Mouse (Mus musculus): ENCODE data around the gene Anapc13. TPM values are rescaled to one million over a fixed set of nuclear protein-coding genes. Genes with fewer than 3 reads are reported as not detected.

Anapc13 gene
- polyA plus RNA-seq (2012; rRNA removed), result 206 and 215 TPM in 2 replicates

DNA sequence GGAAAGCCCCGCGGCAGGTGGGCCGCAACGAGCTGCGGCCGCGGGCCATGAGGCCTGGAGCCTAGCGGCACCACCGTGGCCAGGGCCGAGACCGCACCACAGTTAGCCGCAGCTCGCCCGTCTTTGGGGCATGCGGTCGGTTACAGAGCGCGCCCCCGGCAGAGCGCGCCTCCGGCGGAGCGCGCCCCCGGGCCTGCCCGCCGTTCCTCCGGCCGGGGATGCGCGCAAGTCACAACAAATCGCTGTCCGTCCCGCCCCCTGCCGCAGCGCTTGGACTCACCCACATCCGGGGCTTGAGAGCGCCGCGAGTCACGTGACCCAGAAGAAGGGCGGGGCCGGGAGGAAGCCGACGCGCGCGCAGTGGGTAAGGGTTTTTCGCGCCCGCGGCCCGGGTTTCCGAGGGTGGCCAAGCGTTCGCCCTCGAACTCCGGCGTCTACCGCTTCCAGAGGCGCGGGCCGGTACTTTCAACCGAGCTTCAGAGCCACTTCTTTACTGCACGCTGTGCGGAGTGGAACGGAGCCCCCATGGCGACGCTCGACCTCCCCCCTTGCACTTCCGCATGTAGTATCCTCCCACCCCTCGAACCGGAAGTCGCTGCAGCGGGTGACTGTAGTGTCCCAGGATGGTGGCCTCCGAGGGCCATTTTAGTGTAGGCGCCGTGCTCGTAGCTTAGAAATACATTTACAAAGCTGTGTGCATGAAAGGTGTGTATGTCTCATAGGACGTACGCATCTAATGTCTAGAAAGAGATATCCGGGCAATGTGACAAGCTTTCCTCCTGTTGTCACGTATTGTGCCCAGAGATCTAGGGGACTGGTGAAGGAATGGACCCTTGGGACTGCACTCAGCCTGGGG, at the start of gene Anapc13, which contains the start of gene Cep63:
Gene Anapc13 (plus strand): TSS at position 314 of the 856 bp plus-strand sequence.
Gene Cep63 (minus strand): TSS at position 552 of the 856 bp plus-strand sequence.
- peak; percentile 98 for DNase-seq (ENCODE audit: low spot score)

DNA sequence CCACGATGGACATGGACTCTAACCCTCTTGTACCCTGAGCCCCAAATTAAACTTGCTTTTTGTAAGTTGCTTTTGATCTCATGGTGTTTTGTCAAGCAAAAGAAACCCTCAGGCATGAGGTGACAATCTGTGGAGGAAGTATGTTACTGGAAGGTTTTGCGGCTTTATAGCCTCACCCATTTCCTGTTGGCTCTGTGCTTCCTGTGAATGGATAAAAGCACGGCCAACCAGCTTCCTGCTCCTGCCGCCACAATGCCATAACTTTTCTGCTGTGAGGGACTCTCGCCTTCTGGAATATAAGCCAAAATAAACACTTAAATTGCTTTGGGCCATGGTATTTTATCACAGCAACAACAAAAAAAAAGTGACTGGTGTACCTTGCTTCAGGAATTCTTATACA, 48.6 kb upstream of the Anapc13 start:
- no peak for DNase-seq (ENCODE audit: low spot score)

DNA sequence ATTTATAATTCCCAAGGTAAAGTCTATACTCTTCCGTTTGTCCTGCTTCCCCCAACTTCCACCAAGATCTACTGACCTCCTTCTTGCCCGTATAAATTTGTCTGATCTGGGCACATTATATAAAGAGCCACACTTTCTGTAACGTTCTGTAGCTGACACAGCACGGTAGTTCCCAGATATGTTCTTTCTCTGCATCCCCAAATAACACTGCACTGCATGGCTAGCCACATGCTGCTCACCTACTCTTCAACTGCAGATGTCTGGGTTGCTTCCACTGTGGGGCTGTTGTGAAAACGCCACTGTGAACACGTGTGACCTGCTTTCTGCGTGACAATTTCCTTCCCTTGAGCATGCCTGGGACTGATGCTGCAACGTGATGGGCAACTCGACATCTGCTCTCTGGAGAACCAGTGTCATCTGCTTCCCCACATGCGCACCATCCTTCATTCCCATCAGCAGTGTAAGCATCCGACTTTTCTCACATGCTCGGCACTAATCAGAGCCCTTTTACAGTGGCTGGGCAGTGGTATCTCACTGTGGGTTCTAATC, 44.1 kb upstream of the Anapc13 start:
- DNase-seq (ENCODE audit: low spot score), result no peak

DNA sequence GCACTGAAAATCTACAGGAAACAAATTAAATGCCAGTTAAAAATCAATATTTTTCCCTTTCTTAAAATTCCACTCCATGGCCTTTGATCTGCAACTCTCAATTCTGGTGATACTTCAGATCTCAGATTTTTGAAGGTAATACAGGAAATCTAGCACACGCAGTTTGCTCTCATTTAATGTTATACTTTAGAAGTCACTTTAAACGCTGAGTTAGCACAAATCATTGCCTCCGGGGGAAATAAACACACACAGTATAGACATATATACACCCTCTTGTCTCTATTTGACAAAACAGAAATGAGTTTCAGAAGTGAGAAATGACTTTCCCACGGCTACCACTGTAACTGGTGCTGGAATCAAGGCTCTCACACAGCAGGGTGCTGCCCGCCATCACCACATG, 38.7 kb upstream of the Anapc13 start:
- no peak for DNase-seq (ENCODE audit: low spot score)

DNA sequence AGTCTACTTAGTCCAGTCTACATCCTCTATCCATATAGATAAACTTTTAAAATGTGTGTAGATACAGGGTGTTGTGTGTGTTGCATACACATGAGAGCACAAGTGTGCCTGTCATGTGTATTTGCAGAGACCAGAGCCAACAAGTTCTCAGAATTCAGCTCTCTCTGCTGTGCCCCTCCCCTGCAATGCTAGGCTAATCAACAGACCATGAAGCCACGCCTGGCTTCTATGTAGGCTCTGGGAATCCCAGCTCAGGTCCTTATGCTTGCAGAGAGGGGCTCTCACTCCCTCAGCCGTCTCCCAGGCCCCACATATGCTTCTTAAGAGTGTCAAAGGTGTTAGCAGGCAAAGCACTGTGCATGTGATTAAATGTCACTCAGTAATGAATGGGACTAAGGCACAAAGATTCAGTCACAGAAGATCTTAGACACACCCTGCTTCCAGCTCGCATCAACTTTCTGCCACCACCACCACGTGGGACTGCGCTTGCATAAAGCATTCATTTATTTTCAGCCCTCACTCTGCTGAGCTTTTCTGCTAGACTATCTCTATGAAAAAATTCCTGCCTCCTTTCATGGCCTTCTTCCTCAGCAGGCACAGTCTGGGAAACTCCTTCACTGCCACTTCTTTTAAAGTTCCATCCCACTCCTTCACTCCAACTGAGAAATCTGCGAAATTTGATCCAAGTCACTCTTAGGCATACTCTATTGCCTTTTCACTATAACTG, 31.3 kb upstream of the Anapc13 start:
- DNase-seq (ENCODE audit: low spot score), result no peak

DNA sequence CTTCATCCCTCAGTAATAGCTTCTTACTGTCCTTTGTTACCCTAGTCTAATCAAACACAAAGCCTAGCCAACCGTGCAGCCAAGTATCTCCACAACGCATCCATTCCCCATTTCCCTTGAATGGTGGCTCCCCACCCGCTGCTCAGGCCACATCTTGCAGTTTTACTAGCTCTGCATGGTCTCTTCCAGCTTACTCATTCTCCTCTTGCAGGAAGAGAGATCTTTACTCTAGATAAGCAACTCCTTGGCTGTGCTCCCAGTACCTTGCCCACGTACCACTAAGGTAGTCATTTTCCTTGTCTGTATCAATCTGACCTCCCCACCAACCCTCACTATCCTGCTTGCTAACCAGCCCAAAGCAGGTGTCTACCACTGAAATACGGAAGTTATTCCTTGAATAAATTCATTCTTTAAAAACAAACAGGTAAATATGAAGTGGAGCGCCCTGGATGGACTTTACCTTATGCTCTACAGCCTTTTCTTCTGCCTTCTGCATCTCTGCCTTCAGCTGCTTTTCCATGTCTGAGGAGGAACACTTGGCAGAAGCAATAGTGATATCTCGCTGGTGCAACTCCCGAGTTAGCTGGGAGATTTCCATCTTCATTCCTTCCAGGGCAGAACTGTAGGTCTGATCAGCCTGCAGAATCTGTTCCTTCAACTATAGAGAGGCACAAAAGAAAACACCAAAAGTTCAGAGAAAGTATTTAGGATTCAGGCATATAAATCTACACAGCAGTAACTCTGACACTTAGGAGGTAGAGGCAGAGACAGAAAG, 30.2 kb upstream of the Anapc13 start:
- no peak for DNase-seq (ENCODE audit: low spot score)

DNA sequence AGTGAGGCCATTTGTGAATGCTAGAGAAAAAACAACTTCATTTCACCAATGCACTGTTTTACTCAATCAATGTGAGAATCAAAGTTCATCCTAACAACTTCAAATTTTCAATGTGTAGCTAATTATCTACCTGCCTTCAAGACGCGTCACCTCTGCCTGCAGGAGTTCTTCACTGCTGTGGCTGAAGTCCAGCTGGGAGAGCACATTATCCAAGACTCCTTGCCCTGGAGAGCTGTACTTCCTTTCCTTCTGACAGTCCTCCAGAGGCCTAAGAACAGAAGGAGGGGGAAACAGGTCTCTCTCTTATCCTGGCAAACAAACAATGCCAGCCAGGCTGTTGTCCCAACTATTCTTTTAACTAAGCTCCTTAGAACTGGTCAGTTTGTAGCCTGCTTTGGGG, 24.9 kb upstream of the Anapc13 start:
- DNase-seq (ENCODE audit: low spot score), result no peak

DNA sequence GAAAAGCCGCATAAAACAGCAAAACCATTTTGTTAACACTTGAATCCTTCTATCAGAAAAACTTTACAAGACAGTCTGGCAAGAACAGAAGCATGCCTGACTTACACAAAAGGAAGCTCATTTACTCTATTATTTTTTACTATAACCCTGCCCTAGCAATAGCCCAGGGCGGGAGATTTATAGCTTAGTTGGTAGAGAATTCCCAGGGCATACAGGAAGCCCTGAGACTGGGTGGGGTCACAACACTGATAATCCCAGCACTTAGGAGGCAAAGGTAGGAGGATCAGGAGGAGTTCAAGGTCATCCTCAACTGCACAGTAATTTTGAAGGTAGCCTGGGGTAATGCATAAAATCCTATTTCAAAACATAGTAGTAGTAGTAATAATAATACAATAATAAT, 24.4 kb upstream of the Anapc13 start:
- no peak for DNase-seq (ENCODE audit: low spot score)

DNA sequence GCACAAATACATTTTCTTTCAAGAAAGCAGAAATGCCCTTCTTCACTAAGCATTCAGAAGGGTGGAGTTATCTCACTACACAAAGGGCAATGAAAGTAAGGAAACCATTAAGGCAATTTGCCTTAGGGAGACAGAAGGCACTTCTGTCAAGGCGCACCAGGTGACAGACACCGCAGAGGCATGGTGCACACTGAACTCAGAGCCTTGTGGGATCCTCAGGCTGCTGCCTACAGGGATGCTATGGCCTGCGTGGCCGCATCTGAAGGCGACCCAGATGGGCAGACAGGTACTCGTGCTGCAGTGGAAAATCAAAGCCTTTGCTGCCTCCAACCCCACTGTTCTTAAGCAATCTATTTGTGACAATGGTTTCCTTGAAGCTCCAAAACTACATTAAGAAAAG, 20.9 kb upstream of the Anapc13 start:
- DNase-seq (ENCODE audit: low spot score), result no peak

DNA sequence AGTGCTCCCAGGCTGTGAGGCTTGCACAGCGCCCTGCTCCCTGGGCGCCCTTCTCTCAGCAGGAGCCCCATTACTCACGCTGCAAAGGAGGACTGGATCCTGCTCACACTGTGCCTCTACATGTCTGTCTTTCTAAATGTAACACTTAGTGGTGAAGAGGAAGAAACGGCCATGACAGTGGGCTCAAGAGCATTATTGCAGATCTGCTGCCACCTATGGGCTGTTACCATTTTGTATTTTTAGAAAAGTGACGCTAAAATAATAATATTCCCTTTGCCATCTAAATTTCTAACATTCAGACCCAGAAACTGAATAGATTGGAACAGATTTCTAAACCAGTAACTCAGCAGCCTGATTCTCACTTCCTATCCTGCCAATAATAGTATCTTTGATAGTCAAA, 18.6 kb upstream of the Anapc13 start:
- DNase-seq (ENCODE audit: low spot score), result no peak

DNA sequence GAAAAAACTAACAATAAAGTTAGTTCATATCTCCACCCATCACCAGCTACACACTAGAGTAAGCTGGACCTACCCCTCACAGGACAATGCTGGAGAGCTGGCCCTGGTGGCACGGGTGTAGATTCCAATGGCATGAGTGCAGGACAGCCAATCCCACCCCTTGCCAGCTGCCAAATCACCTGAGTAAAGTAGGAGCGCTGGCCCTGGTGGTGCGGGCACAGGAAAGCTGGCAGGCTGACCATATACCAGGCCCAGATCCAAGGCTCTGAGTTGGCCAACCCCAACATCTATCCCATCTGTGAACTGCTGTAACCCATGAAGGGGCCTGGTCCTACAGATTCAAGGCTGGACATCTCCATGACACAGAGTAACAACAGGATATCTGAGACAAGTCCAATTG, 16.9 kb upstream of the Anapc13 start:
- no peak for DNase-seq (ENCODE audit: low spot score)

DNA sequence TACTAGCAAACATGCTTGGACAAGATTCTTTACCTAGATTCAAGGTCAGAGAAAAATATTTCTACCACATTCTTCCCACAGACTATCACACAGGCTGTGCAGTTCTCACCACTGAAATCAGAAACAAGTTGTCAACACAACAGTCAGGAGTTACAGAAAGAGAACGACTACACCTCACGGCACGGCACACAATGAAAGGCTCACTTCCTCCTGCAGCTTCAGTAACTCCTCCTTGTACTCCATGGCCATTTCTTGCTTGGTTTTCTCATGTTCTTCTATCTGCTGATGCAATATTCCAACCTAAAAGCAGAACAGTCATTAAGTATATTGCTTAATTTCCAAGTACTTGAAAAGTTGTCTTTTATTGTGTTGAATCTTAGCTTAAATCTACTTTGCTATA, 11.0 kb upstream of the Anapc13 start:
- DNase-seq (ENCODE audit: low spot score), result no peak

DNA sequence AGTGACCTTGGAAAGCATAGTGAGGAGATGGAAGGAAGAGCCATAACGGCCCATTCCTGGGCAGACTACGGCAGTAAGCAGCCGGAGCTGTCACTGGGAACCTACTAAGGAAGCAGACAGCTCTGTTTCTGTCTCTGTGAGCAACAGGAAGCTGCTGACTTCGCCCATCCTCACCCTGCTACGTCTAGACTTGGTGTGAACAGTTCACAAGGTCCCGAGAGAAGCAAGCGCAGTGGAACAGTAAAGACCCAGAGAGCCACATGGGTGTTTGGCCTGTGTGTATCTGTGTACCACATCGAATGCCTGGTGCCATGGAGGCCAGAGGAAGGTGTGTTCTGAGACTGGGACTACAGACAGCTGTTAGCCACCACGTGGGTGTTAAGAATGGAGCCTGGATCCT, 9.8 kb upstream of the Anapc13 start:
- no peak for DNase-seq (ENCODE audit: low spot score)

DNA sequence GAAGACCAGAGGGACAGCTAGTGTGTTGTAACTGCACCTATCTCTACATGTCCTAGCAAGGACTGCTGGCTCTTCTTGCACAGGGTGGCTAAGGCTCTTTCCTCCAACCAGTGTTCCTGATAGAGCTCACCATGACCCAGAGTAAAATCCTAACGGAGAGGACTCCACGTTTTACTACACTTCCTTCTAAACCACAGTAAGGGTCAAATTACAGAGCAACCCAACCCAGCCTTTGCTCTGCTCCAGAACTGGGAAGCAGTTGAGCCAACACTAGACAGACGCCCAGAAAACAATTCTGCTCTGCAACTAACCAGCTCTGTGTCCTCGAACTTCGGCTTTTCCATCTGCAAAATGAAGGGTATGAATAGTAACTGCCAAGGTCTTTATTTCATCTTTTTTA, 4.7 kb upstream of the Anapc13 start:
- DNase-seq (ENCODE audit: low spot score), result no peak

DNA sequence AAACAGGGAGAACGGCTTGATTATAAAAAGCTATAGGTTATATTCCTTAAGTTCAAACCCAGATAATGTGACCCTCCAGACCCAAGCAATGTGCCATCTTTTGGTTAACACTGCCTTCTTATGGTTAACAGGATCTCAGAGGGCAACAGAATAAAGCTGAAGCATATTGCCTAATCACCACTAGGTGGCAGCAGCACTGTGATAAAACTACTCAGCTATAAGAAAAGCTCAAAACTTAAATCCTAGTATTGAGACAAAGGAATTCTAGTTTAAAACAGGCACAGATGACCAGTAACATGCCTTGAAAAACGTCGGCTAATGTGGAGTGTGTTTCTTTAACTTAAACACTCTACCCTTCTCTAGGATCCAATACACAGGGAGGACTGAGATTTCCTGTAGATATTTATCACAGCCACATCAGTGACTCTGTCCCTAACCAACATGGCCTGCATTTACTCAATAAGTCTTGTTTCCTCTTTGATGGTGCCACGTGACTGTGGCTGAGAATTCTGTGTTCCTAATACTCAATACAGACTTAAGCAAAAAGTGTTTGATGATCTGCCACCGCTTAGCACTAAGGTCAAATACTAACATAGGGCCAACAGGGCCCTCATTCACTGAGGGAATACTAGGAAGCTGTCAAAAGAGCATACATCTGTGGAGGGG, 3.8 kb upstream of the Anapc13 start:
- no peak for DNase-seq (ENCODE audit: low spot score)

DNA sequence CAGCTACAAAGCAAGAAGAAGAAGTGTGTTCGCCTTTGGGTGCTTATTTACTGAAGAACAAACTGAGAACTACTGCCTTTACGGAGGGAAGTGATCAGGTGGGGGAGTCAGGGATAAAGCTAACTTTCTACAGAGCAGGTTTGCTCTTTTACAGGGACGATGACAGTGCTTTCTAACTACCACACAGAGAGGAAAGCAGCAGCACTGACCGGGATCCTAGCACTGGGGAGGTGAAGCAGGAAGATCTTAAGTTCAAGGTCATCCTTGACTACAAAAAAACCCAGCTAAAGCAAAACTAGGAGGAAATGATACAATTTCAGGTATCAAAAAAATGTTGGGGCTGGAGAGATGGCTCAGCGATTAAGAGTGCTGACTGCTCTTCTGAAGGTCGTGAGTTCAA, 3.2 kb upstream of the Anapc13 start:
- no peak for DNase-seq (ENCODE audit: low spot score)

DNA sequence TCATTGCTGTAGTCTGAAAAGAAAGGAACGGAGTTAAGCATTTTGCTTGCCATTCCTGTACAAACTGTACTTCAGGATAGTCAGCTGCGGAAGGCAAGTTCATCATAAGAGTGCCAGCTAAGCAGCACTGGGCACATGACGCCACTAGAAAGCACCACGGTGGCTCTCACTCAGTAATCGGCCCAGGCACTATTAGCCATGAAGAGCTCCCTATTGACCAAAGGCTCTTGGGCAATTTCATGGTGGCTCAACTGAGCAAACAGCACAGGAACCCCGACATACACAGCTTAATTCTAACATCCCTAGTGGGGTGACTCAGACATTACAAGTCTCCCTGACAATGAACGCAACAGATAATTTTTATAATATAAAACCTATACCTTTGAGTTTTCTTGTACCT, 2.5 kb upstream of the Anapc13 start:
- no peak for DNase-seq (ENCODE audit: low spot score)

DNA sequence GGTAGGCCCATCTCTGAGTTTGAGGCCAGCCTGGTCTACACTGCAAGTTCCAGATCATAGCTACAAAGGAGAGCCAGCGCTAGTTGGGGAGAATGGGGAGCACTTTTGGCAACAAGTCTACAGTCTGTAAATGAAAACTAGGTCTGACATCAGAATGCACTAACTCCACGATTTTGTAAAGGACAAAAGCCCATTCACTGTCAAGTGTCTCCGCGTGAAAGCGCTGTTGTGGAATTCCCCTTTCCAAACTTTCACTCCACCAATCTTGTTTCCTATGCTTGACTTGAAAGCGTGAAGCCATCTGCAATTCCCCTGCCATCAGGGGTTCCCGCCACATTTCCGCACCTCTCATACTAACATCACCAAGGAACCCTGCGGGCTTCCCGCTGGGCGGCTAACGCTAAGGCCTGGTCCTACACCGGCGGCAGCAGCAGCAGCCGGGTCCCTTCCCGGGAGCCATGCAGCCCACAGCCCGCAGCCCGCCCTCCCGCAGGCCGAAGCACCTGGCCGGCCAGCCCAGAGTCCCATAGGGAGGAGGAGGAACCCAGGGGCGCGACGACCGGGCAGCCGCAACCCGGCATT, 604 bp upstream of the Anapc13 start:
- no peak for DNase-seq (ENCODE audit: low spot score)

DNA sequence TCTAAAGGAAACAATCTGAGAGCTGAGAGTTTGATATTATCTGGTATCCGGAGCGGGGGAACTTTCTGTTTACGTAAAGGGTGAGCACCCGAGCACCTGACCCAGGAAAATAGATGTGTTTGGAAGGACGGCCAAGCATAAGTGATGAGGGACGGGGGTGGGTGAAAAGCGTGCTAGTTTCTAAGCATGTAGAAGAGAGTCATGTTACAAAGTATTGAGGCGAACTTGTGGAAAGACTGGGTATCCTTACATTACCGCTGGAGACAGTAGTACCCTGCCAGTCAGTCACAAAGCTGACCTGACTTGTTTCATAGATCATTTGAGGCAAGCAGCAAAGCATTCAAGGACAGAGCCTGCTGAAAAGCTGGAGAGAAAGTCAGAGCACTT, 736 bp downstream of the Anapc13 start:
- no peak for DNase-seq (ENCODE audit: low spot score)

DNA sequence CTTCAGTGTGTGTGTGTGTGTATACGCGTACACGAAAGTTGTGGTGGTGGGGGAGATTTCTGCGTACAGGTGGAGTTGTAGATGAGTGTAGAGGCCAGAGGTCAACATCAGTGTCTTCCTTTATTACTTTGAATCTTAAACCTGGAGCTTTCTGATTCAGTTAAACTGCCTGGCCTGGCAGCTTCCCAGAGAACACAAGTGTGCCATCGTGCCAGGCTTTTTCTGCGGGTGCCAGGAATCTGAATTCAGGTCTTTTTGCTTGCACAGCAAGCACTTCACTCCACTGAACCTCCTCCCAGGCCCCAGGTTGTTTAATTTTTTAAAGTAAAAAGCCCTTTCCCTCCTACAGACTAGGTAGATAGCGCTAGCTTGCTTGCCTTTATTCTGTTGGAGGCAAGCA, 1.3 kb downstream of the Anapc13 start:
- DNase-seq (ENCODE audit: low spot score), result no peak

DNA sequence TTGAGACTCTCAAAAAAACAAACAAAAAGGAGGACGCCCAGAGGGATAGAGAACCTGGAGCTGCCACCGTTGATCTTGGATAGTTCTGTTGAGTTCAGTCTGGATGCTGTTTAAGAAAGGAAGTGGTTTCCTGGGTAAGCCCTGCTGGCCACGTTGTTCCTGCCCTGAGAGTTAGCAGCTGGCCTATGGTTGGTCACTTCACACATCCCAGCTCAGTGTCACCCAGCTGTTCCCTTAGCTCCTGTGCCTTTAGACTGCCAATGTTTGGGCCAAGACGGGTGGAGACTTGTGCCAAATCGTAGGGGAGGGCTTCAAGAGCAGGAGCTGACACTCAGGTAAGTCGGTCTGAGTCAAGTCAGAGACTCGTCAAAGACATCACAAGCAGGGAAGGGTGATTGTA, 3.0 kb downstream of the Anapc13 start:
- DNase-seq (ENCODE audit: low spot score), result no peak

Measured in urinary bladder, adult 2 months (tissue).